Mouse (Mus musculus): ENCODE data around the gene Gigyf2.

Gigyf2 gene

DNA sequence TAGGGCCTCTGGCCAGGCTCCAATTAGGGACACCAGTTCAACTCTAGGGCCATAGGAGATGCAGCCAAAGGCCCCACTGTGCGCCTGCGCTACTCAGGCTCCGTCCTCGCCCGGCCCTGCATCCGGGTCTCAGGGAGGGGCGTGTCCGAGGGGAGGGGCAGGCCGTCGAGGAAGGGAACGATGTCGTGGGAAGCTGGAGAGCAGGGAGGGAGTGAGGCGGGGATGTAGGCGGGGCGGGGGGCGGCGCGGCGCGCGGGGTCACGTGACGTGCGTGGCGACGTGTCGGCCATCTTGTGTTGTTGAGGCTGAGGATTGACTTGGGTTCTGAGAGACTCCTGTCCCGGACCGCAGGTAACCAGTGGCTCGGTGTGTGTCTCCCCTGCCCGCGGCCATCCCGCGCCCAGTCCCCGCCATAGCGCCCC, at the start of gene Gigyf2:
TSS of gene Gigyf2 (plus strand) at position 257 of the 422 bp plus-strand sequence.
- peak; percentile 94 for DNase-seq (ENCODE audit: low spot score in 2 of 2)

DNA sequence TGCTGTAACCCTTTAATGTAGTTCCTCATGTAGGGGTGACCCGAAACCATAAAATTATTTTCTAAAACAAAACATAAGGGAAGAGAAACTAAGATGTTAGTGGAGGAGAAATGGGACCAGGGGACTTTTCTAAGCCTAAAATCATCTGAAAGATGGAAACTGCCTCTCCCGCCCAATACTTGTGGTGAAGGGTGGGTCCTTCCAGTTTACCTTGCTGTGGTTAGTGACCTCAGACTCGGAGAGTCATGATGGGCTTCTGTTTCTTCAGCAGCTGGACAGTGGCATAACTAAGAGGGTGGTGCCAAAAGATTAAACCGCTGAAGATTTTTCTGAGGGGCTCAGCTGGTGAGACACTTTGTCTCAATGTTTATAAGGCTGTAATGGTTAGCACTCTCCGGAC, 46.5 kb upstream of the Gigyf2 start:
- no peak for DNase-seq (ENCODE audit: low spot score in 2 of 2)

DNA sequence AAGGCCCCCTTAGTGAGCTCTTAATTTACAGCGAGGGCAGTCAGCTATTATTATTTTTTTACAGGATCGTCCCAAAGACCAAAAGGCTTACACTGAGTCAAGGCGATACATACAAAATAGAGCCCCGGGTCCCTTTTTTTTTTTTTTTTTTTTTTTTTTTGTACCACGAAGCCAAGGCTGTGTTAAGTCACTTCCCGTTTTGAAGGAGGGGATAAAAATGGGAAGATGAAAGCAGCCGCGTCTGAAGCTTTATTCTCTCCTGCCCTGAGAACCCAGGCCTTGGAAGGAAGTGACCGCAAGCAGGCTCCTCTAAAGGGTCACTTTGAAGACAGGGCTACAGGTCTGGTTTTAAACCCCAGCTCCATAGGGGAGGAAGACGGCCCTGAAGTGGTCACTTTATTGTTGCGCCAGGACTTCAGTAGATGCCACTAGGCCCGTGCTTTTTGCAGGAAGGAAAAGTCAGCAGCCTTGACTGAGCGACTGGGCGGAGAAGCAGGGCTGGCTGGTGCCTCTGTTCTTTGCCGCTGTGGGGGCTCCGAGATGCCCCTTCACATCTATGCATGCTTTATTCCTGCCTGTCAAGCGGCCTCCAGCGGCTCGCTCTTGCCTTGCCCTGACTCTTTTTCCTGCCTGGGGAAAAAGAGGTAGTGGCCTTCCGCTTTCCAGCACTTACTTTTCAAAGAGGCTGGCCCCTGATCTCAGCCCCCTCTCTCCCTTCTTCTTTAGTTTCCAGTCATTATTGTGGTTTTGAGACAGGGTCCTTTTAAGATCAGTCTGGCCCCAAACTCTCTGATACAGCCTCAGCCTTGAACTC, 45.0 kb upstream of the Gigyf2 start:
- no peak for DNase-seq (ENCODE audit: low spot score in 2 of 2)

DNA sequence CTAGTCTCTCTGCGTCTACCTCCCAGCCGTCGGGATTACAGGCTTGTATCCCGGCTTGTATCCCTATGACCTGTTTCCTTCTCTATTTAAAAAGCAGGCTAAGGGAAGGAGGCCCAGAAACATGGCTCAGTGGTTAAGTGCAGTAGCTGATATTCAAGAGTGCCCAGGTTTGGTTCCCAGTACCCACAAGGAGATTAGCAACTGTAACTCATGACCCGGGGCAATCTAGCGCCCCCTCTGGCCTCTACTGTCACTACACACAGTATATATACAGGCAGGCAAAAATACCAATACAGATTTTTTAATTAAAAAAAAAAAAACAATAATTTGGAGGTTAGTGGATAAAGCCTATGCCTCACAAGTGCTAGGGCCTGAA, 44.4 kb upstream of the Gigyf2 start:
- DNase-seq (ENCODE audit: low spot score in 2 of 2) = no peak

DNA sequence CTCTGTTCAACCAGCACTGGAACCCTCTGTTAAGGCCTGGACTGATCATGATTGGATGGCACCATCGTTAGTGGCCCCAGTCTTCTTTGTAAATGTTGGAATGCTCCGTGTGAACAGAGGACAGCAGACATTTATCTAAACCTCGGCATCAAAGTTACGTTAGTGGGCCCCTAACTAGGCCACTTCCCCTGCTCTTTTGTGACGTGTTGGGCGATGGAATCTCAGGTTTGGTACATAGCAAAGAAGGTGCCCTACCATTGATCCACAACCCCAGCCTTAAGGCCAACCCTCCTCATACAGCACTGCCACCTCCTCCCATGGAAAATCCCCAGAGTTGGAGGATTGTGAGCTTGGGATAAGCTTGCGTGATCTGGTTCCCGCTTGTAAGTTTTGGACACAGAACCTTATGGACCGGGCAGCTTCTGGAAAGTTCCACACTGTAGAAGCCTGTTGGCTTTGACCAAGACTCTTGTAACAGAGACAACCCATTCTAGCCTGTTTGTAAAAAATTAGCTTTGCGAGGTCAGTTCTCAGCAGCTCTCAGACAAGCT, 43.3 kb upstream of the Gigyf2 start:
- no peak for DNase-seq (ENCODE audit: low spot score in 2 of 2)

DNA sequence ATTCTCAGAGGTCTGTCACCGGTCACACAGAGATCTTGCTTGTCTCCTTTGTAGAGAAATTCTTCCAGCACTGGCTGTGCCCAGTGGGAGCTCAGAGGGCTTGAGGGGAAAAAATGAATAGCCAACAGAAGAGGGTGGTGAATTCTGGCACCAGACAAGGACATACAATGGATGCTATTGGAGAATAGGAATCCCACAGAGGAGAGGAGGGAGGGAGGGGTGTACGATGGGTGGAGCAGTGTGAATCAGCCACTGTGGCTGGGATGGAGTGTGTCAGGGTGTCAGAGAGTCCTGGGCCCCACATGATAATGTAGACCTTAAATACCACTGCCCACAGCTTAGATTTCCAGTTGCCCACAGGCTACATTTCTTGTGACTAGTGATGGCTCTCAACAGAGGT, 39.7 kb upstream of the Gigyf2 start:
- no peak for DNase-seq (ENCODE audit: low spot score in 2 of 2)

DNA sequence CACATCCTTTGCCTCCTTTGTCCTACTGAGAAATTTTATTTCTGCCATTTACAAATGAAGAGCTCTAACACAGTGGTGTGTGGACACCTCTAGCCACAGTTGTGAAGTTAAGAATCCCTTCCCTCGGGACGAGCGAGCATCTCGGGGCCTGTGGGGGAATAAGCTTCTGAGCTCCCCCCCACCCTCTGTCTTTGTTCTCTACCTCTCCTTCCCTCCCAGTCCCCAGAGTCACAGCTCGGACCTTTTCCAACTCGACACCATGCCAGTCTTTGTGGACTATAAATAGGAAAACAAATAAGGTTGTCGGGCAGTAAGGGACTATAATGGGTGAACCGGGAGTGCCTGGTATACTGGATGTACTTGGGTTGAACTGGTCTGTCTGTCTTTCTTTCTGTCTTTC, 35.4 kb upstream of the Gigyf2 start:
- no peak for DNase-seq (ENCODE audit: low spot score in 2 of 2)

DNA sequence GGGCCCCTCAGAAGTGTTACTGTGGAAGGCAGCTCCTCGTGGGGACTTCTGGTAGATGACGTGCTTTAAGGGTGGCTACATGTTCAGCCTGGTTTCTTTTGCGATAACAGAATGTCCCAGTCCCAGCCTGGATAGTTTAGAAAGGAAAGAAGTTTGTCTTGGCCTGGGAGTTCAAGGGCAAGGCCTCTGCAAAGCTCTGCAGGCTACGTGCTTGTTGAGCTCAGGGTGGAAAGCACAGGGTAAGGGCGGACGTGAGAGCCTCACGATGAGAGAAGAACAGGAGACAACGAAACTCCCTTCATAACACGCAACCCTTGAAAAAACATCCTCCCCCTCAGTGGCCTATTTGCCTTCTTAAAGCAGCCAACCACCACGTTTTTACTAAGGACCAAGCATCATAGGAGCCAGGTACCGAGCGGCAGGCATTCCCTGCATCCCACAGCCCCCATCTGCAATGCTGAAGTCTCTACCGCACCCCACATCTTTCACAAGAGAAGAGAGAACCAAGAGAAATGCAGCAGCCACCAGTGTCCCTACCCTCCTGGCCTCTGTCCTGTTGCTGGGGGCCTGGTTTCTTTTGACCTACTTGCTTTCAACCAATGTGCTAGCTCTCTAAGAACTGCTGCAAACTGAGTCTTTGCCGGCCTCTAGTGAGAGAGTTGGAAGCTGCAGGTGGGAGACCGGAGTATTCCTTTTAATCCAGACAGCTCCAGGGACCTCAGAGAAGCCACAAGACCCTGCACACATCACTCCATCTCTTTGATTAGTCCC, 34.2 kb upstream of the Gigyf2 start:
- peak; percentile 30 to 39 for DNase-seq (ENCODE audit: low spot score in 2 of 2)

DNA sequence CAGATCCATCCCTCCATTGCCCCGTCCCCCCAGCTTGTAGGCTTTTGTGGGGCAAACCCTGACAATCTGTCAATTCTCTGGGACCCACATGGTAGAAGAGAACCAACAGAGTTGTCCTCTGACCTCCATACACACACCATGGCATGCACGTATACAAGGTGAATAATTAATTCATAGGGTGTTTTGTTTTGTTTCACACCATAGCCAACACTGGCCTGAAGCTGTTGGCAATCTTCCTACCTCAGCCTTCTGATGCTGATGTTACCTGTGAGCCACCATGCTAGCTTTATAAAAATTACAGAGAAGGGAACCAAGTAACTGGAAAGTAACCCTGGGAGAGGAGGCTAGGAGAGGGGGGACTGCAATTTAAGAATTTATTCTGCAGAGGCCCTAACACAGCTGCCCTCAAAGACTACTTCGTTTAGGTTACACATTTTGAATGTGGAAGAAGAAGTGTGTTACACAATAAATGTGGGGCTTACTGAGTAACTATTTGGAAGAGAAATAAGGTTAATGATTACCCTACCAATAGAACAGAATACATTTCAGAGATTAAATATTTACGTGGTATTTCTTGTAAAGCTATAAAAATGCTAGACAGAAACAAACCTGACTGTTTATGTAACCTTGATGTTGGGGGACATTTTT, 32.6 kb upstream of the Gigyf2 start:
- DNase-seq (ENCODE audit: low spot score in 2 of 2) = no peak

DNA sequence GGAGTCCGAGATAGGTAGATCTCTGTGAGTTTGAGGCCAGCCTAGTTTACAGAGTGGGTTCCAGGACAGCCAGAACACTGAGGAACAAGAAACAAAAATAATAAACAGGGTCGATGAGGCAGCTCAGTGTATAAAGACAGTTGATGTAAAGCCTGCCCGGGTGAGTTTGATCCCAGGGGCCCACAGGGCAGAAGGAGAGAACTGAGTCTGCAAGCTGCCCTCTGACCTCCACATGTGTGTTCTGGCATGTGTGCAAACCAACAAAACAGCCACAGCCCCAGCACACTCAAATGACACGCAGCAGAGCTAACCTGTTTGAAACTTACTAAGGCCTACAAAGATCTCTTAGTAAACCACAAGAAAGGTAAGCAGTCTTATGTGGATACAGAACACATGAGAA, 31.8 kb upstream of the Gigyf2 start:
- no peak for DNase-seq (ENCODE audit: low spot score in 2 of 2)

DNA sequence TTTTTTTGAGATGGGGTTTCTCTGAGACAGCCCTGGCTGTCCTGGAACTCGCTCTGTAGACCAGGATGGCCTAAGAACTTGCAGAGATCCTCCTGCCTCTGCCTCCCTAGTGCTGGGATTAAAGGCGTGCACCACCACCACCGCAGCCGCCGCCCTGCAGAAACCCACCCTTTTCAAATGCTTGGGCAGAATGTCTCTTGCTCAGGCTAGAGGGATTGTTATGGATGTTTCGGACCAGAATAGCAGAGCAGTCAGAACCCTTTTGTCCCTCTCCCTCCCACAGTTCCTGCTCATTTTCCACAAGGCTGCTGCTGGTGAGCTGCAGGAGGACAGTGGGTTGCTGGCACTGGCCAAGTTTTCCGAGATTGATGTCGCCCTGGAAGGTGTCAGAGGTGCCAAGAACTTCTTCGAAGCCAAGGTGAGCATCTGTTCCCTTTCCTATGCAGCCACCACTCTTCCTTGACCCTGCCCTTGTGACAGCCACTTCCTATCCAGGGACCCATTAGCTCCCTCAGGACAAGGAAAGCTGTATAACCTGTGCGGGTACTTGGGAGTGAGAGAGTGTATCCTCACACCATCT, 29.4 kb upstream of the Gigyf2 start:
- DNase-seq (ENCODE audit: low spot score in 2 of 2) = no peak

DNA sequence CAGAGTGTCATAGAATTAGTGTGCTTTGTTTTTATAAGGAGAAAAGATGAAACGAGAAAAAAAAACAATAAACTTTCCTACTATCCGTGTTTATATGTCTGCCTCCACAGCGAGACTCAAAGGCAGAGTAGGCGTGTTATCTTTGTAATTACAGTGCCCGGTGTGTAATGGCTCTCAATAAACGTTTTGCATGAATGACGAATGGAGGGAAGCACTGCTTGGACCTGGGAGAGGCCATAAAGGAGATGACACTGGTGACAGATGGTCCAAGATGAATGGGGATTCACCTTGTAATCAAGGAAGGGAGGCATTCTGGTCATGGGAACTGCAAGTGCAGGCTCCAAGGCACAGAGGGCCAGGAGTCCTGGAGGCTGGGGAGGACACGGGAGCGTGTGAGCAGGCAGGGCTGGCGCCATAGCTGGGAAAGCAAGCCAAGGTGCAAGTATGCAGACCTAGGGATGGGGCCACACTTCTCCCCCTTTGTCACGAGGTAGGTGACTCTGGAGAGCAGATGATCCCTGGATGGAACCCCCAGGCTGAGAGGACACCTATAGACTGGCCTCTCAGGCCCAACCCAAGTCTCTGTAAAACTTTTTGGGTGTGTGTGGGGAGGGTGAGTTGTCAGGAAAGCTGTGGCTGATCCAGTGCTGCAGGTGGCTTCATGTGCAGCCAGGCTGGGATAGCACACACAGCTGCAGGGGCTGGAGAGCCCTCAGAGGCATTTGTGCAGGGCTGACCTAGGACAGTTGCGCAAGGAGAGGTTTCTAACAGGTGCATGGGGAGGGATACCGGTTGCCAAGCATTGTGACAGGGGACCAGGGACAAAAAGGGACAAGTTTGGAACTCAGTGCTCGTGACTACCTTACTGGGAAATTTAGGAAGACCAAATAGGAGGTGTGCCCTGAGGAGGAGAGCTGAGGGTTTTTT, 26.2 kb upstream of the Gigyf2 start:
- no peak for DNase-seq (ENCODE audit: low spot score in 2 of 2)

DNA sequence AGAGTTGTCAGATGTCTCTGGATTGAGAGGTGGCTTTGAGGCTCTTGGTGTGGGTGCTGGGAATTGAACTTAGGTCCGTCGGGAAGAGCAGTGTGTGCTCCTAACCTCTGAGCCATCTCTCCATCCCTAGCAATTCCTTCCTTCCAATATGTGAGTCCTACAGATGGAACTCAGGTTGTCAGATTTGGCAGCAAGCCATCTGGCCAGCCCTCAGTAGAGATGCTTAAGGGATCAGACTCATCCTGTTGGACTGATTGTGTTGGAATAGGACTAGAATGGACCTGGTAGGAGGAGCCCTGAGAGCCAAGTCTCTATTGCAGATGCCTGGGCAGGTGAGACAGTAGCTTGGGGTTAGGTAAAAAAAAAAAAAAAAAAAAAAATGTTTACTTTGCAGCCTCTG, 24.8 kb upstream of the Gigyf2 start:
- DNase-seq (ENCODE audit: low spot score in 2 of 2) = no peak

DNA sequence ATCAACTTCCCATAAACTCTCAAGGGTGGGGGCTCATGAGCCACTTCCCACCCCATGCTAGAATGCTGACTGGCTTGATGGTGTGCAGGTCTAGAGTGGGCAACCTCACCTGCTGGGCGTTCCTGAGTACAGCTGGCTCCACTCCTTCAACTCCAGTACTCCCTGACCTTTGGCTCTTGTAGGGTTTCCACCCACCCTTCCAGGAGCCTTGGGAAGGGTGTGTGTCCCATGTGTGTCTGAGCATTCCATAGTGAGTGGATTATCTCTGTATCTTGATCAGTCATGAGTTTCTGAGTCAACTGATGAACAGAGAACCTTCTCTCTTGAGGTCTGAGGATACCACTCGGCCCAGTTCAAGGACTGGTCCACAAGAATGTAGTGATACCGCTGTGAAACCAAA, 17.8 kb upstream of the Gigyf2 start:
- no peak for DNase-seq (ENCODE audit: low spot score in 2 of 2)

DNA sequence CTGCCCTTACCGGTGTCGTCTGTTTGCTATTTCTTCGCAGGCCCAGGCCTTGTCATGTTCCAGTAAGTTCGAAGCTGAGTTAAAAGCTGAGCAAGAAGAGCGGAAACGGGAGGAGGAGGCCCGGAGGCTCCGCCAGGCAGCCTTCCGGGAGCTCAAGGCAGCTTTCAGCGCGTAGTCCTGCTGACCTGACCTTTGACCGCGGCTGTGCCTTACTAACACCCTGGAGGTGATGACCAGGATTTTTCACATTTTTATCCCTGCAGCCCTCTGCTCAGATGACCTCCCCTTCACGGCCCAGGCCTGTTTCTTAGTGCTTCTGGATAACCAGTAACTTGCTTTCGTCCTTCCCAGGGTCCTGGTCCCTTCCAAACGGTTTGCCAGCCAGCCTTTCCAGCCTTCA, 17.2 kb upstream of the Gigyf2 start:
- DNase-seq (ENCODE audit: low spot score in 2 of 2) = no peak

DNA sequence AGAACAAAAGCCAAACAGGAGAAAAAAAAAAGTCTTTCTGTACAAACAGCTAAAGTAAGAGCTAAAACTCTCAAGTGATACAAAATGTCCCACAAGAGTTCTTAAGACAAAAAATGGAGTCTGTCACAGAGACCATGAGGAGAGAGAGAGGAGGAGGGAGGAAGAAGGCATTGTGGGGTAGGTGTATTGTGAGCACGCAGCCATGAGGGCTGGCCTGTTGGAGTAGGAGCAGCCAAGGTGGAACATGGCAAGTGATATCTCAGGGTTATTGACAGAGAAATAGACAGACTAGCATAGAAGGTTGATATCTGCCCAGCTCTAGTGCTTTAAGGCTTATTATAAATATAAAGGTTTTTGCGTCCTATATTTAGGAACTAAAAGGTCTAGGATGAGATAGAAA, 14.1 kb upstream of the Gigyf2 start:
- no peak for DNase-seq (ENCODE audit: low spot score in 2 of 2)

DNA sequence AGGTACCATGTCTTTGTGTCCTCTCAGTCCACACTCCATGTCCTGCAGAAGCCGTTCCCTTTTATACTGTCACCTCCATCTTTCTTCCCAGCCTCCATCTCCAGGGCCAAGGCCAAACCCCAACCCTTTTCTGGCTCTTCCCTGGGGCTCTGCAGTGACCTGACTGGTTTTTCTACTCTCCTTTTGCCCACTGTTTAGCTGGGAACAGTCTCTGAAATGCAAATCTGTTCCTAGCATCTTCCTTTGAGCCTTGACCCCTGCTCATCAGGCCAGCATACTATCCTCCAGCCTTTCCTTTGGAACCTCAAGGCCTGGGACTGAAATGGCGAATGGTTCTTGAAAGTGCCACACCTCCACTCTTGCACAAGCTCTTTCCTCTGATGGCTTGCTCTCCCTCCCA, 13.7 kb upstream of the Gigyf2 start:
- no peak for DNase-seq (ENCODE audit: low spot score in 2 of 2)

DNA sequence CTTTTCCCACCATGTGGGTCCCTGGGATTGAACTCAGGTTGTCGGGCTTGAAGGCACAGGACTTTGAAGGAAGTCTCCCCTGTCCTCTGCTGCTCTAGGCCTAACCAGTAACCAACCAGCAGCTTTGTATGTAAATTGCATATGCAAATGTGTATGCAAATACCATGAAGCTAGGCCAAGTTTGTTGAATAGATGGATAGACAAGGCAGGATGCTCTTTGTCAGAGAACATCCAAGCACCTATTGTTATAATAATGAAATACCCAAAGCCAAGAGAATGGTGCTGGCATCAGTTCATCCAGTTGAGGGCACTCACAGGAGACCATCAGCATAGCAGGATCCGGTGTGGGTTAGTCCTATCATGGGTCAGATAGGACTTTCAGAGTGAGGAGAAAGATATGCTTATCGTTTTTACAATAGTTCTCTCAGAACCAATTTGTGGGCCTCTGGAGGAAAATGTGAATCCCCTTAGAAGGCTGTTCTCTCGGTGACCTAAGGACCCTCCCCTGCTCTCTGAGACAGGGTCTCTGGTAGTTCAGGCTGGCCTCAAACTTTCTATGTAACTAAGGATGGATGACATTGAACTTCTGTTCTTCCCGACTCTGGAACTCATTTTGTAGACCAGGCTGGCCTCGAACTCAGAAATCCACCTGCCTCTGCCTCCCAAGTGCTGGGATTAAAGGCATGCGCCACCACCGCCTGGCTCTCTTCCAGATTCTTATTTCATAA, 12.8 kb upstream of the Gigyf2 start:
- no peak for DNase-seq (ENCODE audit: low spot score in 2 of 2)

DNA sequence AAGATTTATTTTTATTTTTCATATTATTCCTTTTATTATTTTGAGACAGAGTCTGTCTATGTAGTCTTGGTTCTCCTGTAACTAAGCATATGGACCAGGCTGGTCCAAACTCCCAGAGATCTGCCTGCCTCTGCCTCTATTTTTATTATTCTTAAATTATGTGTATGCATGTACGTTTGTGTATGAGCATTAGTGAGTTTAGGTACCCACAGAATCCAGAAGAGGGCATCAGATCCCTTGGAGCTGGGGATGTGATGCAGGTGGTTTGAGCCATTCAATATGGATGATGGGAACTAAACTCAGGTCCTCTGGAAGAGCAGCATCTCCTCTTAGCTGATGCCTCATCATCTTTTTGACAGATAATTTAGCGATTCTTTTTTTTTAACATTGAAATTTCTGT, 11.4 kb upstream of the Gigyf2 start:
- no peak for DNase-seq (ENCODE audit: low spot score in 2 of 2)

DNA sequence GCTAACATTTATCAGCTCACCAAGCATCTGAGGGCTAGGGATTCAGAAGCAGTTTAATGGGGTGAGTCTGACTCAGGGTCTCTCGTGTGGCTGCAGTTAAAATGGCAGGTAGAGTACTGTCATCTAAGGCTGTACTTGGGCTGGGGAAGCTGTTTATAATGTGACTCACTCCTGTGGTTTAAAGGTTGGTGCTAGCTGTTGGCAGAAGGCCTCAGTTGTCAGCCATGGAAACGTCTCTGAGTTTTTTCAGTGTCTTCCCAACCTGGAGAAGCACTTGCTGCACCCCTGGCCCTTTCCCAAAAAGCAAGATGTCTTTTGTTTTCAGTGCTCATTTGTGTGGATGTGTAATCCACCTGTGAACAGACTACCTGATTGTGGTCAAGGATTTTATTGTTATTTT, 10.9 kb upstream of the Gigyf2 start:
- DNase-seq (ENCODE audit: low spot score in 2 of 2) = no peak

Measured in frontal cortex, postnatal 10 days (tissue).